Mouse (Mus musculus) kidney, postnatal 36 days (tissue): Measurements from ENCODE around the gene Atxn7l1.

Experiments used
- DNase-seq, 2 experiments: peaks; one replicate each; pipeline ENCODE4 v3.0.0; 2021 to 2022; ENCODE audit warnings: mixed read lengths in 2 of 2

Gene Atxn7l1

DNA sequence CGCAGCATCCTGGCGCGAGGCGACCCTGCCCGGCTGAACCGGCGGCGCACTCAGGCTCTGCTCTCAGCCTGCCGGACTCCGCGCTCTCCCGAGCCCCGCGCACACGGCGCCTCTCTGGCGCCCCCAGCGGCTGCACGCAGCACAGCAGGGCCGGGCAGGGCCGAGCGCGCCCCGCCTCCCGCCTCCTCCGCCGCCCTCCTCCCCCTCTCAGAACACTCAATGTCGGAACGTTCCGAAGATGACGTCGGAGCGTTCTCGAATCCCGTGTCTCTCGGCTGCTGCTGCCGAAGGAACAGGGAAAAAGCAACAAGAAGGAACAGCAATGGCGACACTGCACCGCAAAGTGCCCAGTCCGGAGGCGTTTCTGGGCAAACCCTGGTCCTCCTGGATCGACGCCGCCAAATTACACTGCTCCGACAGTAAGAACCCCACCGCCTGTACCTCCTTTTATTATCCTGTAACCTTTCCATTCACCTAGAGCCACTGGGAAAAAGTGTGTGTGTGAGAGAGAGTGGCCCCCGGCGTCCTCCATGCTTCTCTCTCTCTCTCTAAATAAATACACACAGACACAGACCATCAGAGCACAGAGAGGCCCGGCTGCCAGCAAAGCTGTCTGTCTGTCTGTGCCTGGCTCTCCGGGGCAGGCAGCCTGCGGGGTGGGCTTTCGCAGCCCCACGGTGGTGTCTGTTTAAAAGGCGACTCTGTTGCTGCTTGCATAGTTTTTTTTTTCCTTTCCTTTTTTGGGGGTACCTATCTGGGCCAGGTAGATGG lies at the start of gene Atxn7l1:
TSS of gene Atxn7l1 (plus strand) at position 197 of the 771 bp plus-strand sequence.
- peak; percentile 95 for DNase-seq

DNA sequence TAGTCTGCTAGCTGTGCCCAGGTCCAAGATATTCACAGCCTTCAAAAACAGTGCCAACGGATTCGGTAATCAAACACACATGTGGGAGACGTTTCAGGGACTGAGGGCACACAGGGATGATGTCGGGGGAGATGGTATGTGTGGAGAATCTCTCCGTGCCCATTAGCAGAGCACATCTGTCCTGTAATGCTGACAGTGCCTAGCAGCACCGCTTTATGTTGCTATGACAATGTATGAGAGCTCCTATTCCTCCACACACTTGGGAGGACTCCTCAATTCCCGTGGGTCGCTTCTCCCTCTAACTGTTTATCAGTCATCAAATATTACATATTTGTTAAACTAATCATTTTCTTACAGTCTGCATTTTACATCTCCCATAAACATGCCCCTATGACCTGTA lies 45.9 kb upstream of the Atxn7l1 start:
- no peak for DNase-seq

DNA sequence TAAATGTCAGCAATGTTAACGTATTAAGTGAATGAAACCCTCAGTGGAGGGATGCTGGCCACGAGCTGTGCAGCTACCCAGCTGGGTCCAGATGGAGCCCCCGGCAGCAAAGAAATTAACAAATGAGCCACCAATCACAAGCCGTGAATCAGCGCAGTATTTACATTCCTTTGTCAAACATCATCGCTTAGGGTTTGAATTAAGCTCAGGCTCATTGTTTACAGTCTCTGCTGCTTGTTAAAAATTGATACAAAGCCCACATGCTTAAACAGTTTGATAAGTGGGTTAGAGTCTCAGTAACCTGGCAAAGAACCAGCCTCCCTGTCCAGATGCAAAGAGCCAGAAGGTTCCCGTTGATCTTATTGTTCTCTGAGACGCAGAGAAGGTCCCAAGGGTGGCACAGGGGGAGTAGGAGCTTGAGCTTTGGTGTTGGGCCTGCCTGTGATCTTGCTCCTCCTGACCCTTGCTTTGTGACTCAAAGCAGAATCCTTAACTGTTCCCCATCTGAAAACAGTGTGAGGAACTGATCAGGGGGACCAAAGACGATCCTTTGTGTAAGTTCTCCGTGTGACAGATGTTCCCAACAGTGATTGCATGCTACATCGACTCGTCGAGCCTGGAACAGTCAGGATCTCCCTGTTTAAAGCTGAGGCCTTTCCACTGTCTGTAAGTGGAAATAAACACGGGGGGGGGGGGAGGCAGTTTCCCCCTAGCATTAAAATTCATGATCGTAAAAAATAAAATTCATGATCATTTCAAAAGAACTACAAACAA lies 45.0 kb upstream of the Atxn7l1 start:
- no peak for DNase-seq

DNA sequence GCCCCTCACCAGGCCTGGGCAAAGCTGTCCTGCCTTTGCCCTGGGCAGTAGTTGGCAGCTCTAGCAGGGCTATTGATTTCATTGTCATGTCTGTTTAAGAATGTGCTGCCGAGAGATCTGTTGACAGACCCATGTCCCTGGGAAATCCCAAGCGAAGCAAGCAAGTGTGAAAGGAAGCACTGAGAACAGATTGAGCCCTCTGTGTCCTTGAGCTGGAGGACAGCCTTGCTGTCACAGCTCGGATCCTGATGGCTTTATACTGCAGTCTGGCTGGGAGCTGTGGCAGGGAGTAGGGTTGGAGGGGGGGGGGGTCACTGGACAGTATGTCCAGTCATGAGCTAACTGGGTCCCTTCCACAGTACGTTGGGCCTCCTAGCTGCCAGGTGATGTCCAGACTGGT lies 41.8 kb upstream of the Atxn7l1 start:
- DNase-seq = no peak

DNA sequence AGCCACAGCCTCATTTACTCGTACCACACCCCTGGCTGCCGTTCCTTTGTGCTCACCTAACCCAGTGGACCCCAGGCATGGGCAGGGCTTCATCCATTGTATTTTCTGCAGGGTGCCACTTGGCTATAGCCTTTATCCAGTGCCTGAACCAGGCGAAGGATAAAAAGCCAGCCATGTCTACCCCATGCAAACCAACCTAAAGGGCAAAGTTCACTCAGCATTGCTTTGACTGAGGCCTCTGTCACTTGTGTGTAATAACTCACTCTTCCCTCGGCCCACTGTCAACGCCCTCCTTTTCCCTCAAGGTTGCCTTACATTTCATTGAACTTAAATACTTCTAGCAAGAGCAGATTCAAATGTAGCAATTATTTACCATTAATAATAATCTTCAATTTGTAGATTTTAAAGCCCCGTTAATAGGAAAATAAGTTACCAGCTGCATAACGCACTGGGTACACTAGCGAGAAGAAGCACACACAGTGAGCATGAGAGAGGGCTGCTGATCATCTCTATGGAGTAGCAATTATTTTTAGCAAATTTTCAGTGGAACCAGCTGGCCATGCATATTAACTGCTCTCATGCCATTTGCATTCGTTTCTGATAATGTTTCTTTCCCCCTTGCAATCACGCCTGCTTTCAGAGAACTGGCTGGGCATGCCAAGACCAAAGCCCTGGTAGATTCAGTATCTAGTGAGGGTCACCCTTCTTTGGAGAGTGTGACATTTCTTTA lies 40.9 kb upstream of the Atxn7l1 start:
- DNase-seq = no peak

DNA sequence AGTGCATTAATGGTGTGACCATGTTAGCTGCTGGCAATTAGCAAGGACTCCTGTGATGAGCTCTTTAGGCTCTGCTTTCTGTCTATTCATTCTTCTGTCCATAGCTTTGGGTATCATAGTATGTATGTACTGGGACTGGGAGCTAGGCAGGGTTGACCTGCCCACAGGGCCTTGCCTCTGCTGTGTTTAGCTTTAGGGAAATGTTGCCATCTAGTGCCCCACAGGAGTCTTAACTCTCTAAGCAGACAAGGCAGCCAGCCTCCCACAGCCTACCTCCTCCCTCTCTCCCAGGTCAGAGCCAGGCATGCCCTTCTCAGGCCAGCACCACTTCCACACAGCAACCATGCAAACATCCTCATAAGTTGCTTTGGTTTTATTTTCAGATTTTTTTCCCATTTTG lies 38.0 kb upstream of the Atxn7l1 start:
- peak in 1 of 2 experiments; percentile 32 for DNase-seq

DNA sequence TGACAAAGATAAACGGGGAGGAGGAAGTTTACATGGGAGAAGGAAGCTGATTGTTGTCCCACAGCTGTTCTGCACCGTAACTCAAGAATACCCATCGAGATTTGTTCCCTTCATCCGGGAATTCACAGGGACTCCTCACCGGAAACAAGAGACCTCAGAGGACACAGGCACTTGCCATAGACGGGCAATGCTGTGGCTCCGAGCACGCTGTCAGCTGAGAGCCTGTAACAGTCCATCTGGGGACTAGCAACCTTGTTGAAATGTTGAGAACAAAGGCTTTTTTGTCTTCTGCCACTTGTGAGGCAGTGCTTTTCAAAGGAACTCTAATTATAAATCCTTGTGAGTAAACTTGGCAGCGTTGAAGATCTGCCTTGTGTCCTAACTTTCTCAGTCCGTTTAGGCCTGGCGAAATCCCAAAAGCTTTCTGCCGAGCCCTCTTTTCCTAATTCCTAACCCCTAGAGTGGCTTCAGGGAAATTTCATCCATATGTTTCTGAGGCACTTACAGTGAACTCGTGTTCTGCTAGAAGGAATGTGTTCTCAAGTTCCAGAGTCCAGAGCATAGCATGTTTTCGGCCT lies 36.5 kb upstream of the Atxn7l1 start:
- DNase-seq = peak; percentile 24 to 40

DNA sequence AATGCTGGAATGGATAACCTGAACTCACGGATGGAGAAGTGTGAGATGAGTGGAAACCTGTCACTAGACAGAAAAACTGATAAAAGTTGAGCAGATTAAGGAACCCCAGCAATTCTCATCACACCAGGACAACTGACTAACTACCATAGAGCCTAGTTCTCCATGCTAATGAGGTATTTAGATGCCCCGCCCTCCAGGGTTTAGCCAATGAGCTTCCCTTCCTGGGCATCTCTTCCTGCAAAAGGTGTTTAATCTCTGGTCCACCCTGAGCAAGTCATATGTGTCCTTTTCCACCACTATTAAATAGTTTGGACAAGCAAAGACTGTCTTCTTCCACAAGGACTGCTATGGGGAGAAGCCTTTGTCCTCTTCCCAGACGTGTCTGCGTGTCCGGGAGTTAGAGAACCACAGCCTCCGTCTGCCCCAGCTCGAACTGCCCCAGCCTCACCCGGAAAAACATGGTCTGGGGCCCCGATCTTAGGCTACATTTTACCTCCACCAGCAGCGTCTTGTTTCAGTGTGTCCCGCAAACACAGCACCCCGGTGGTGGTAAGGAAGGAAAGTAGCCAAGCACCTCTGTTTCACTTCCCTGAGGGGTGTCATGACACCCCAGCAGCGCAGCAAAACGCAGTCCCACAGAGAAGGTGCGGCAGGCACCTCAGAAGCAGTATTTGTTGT lies 28.7 kb upstream of the Atxn7l1 start:
- DNase-seq = no peak

DNA sequence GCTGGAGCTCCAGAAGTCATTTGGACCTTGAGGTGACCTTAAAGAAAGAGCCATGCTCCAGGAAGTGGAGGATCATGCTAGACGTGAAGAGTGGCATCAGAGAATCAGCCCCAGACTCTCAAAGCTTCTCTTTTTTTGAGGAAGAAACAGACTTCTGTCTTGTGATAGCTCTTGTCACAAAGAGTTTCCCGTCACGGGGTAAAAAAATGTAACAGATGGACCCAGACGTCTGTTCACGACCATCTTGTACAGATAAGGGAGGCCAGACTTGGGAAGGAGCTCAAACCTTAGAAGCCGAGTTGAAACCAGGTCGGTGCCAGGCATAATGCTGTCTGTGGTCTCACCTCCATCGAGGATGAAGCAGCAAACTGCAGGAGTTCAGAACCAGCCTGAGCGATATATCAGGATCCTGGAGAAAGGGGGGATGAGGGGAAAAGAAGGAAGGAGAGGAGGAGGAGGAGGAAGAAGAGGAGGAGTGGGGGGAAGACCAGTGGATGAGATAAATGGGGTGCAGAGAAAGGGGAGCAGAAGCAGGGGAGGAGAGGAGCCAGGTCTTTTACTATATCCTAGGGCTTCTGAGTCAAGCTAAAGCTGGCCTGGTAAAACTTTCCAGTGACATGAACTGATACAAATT lies 21.8 kb upstream of the Atxn7l1 start:
- DNase-seq = no peak

DNA sequence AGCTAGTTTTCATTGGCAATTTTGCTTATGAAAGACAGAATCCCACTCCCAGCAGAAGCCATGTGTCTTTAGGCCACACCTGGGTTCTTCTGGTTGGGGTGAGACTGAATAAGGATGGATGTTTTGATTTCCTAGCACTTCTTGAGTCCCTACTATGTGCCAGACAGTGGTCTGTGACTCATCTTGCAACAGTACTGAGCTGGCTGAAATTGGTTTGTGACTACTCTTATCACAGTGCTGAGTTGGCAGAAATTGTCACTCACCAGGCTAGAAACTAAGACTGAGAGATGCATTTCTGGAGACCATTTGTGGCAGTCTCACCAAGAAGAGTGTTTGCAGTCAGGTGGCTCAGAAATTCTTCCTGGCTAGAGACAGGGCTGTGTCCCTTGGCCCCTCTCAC lies 21.2 kb upstream of the Atxn7l1 start:
- no peak for DNase-seq

DNA sequence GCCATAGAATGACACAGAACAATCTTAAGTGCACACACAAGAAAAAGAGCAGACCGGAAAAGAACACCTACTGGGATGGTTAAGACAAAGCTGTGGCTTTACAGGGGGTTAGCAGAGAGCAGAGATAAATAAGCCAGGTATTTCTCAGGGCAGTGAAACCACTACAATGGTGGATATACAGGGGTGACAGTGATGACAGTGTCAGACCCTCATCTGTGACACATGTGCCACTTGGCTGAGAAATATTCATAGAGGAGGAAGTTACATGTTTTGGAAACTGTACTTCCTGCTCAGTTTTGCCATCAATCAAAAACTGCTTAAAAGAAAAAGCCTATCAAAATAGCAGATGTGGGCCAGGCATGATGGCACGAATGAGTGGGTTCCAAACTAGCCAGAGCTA lies 19.4 kb upstream of the Atxn7l1 start:
- no peak for DNase-seq

DNA sequence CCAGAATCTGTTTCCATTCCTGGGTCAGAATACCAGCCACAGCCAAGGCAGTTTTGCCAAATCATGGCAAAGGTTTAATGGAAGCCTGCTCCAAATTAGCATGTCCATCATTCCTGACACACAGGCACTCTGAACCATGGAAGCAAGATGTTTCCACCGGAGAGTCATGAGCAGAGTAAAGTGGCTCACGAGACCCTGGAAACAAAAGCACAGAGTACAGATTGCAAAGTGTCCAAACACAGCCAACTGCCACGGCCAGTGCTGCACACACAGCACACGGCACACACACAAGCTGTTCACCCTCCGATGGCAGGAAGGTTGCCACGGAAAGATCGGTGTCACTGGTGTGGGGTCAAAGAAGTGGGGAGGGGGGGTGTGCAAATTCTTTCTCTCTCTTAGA lies 18.8 kb upstream of the Atxn7l1 start:
- DNase-seq = no peak

DNA sequence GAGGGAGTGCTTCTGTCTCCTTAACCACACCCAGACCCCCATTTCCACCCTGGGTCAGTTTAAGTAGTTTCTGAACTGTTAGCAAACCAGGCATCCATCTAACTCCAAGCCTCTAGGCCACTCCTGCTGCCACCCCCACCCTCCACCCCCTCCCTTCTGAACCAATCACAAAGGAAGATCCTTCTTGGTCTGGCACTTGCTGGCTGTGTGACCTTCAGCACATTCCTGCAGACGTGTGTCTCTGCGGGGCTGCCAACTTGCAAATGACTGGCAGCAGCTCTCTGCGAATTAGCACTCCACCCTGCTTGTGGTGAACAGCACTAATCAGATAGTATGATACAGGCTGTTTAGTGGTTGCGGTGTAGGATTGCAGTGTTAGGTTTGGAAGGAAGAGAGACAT lies 18.1 kb upstream of the Atxn7l1 start:
- peak; percentile 46 to 60 for DNase-seq

DNA sequence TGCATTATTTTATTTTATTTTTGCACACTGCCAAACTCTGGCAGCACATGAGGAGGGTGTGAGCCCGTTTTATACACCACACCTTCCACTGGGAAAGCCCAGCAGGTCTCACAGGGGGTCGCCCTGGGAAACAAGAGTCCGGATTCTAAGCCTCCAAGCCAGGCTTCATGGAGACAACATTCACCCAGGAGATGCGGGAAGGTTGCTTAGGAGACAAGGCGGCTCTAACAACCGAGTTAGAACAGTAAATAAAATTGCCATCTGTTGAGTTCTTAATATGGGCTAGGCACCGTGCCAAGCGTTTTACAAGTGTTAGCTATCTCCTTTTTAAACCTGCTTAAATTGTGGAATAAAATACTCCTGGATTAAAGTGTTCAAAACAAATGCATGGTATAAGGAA lies 17.1 kb upstream of the Atxn7l1 start:
- DNase-seq = no peak

DNA sequence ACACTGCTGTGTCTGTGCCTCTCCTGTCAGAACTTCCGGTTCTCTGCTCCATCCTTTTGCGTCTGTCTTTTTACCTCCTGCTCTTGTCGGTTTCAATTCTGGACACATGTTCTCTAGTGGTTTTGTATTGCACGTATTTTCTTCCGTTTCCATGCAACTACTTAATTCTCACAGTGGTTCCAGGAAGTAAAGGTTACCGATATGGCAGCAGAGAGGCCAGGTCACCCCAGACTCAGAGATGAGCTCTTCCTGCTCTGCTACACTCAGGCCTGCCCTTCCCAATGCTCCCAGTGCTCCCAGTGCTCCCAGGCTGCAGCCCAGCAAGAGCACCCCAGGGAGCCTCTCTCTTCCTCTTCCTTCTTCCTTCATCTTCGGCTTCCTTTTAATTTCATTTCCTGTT lies 15.7 kb upstream of the Atxn7l1 start:
- no peak for DNase-seq

DNA sequence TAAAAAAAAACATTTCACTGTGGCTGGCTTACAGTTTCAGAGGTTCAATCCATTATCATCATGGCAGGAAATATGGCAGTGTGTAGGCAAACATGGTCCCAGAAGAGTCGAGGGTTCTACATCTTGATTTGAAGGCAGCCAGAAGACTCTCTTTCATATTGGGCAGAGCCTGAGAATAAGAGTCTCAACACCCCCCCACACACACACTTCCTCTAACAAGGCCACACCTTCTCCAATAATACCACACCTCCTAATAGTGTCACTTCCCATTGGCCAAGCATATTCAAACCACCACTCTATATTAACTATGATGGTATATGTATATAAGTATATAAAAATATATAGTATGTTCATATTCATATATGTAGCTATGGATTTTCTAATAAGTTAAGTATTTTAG lies 9.6 kb upstream of the Atxn7l1 start:
- no peak for DNase-seq

DNA sequence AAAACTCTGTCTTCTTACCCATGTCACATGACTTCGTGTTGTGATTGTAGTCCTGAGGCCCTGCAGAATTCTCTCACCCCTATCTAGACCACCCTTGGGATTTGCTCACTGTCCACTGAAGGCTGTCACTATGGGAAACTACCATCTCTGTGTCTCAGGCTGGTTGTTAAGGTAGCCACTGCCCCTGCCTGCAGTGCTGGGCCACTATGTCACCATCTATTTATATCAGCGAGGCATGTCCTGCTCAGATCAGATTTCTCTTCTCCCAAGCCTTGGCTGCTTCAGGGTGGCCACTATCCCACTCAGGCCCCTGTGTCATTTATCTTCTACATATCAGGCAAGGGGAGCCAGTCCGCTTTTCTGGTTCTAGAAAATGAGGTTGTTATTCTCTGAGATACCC lies 8.4 kb upstream of the Atxn7l1 start:
- DNase-seq = no peak

DNA sequence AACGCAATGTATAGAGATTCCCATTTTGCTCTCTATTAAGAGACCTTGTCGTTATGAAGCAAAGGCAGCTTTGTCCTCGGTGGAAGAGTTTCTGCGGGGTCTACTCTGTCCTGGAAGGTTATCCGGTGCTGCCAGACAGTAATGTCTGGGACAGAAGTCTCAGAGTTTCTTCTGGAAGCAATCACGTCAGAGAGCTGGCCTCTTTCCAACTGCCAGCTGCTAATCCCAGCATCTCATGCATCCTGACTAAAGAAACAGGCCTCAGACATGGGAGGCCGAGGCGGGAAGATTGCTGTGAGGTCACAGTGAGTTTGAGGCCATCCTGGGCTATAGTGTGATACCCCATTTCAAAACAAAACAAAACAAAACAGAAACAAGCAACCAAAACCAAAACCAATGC lies 3.0 kb upstream of the Atxn7l1 start:
- no peak for DNase-seq

DNA sequence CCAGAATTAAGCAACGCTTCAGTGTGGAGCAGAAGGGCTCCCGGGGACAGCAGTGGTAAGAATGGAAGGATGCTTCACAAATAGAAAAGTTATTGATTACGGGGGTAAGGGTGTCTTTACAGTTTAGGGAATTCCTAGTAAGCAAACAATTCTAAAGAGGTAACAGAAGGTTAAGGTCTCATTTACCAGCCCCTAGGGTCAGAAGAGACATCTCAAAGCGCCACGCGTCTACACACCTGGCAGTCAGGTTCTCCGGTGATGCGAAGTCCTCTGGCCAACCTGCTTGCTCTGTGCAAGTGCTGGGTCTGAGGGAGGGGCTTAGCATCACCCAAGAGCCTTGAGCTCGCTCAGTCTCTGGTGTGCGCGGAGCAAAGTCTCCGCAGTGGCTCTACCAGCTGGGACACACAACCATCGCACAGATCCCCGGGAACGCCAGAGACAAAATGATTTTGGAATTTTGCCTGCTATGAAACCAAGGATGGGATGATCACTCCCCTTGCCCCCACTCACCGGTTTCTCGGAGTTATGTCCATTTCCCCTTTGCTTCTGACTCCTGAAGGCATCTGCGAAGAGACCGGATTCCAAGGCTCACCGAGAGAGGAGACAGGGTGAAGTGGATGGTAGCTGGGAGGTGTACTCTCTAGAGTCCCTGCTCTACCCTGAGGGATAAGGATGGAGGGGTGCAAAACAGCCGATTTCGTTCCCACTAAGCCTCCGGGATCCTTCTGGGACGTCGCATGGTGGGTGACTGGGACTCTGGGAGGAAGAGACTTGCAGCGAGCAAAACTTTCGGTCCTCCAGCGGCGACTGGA lies 665 bp upstream of the Atxn7l1 start:
- DNase-seq = no peak

DNA sequence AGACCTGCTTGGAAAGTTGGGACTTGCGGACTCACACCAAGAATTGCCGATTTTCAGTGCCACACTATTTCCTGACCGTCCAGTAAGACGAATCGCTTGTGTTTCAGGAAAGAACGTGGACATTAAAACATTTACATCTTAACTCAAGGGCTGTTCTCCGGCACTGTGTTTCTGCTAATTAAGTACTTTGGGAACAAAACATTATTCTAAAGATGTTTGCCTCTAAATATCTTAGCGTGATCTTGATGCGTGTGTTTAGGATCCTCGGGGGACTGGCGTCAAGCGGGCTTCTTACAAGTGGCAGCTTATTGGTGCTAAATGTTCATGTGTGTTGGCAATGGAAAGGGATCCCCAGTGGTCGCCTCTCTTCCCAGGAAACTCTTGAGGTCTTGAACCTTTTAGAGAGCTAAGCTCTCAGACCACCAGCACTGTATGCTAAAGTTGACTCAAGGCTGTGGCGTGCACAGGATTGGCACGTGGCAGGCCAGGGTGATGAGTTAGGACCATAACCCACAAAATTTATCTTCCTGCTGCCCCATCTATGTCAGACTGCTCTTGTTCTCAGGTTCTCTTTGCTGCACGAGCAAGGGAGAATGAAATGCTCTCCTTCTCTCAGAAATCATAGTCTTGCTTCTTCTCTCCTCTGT lies 2.2 kb downstream of the Atxn7l1 start:
- no peak for DNase-seq

DNA sequence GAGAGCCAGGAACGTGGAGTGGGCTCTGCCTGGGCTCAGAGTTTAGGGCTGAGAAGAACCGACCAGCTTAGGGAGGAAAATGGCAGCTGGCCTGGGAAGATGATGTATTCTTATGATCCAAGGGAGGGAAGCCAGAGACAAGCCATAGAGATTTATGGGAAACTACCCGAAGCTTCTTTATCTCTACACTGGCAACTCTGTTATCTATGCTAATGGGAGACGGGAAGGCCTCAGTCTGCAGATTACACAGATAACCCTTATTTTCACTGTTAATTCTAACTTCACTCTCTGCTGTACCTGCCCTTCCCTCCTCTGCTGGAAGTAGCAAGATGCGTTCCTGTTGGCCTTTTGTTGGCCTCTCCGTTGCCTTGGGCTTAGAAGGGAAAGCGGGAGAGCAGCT lies 5.6 kb downstream of the Atxn7l1 start:
- no peak for DNase-seq
